Mouse (Mus musculus) CD4-positive naive resting alpha-beta T cell, adult 57 days (primary cell): ENCODE results near the gene Olfr541. TPM values are rescaled to one million over a fixed set of nuclear protein-coding genes. Genes with fewer than 3 reads are reported as not detected.

Experiments
- total RNA-seq: library from RNA; stranded (reverse); gene quantifications from one replicate; pipeline ENCODE4 v1.2.4, GENCODE M21; 2023

The Olfr541 gene
- not detected for total RNA-seq

DNA sequence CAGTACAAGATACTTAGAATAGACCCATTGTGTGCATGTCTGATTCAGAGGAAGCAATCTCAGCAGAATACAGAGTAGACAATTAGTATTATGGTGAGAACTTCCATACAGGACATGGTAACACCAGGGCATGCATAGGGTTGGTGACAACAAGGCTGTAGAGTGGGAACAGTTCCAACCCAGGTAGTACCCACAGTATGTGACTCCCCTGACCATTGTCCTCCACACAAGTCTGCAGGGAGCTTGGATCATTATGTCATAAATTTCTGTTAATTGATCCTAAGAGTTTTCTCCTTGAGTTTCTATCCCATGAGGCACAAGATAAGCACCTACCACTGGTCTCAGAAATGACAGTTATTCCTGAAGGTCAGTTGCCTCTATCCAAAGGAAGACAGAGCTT, at the start of gene Olfr541:
Gene Olfr541, plus strand, starts transcription at position 301 of the 400 bp plus-strand sequence.

DNA sequence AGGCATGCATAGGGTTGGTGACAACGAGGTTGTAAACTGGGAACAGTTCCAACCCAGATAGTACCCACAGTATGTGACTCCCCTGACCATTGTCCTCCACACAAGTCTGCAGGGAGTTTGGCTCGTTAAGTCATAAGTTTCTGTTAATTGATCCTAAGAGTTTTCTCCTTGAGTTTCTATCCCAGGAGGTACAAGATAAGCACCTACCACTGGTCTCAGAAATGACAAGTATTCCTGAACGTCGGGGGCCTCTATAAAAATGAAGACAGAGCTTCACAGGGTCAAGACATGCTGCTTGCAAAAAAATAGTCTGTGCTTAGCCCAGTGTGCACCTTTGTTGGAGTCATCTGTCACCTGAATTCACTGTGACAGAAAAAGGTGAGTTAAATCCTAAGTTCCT, 37.4 kb upstream of the Olfr541 start, which contains the start of gene Olfr539:
Gene Olfr539, plus strand, starts transcription at position 301 of the 400 bp plus-strand sequence.

DNA sequence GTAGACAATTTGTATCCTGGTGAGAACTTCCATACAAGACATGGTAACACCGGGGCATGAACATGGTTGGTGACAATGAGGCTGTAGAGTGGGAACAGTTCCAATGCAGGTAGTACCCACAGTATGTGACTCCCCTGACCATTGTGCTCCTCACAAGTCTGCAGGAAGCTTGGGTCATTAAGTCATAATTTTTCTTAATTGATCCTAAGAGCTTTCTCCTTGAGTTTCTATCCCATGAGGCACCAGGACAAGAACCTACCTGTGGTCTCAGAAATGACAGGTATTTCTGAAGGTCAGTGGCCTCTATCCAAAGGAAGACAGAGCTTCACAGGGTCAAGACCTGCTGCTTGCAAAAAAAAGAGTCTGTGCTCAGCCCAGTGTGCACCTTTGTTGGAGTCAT, 15.4 kb upstream of the Olfr541 start, which contains the start of gene Olfr45:
Gene Olfr45, plus strand, starts transcription at position 301 of the 400 bp plus-strand sequence.

Other genes starting within 250 kb of the Olfr541 start
- gene Olfr533, start 233.9 kb upstream of the Olfr541 start, total RNA-seq: not detected
- gene Olfr535, start 213.1 kb upstream of the Olfr541 start, total RNA-seq: not detected
- not detected for gene Olfr536, start 189.9 kb upstream of the Olfr541 start, total RNA-seq
- gene Olfr538, start 129.4 kb upstream of the Olfr541 start, total RNA-seq: not detected
- gene Olfr46, start 96.0 kb upstream of the Olfr541 start, total RNA-seq: not detected
- gene Olfr61, start 68.3 kb upstream of the Olfr541 start, total RNA-seq: not detected
- gene Olfr53, start 50.8 kb upstream of the Olfr541 start, total RNA-seq: not detected
- not detected for gene Olfr539, start 37.3 kb upstream of the Olfr541 start, total RNA-seq
- not detected for gene Olfr45, start 15.3 kb upstream of the Olfr541 start, total RNA-seq
- not detected for gene Cyp2e1, start 66.5 kb downstream of the Olfr541 start, total RNA-seq
- gene Syce1, start 90.6 kb downstream of the Olfr541 start, total RNA-seq: not detected
- gene Zfp941, start 124.9 kb downstream of the Olfr541 start, total RNA-seq: not detected
- not detected for gene Urah, start 137.8 kb downstream of the Olfr541 start, total RNA-seq
- gene Scgb1c1, start 148.3 kb downstream of the Olfr541 start, total RNA-seq: not detected
- gene Odf3, start 150.5 kb downstream of the Olfr541 start, total RNA-seq: not detected
- not detected for gene Gm45785, start 159.1 kb downstream of the Olfr541 start, total RNA-seq
- gene Ric8a, start 159.7 kb downstream of the Olfr541 start, total RNA-seq: 104 TPM
- gene Bet1l, start 160.3 kb downstream of the Olfr541 start, total RNA-seq: 28.0 TPM
- gene Psmd13, start 184.7 kb downstream of the Olfr541 start, total RNA-seq: 79.0 TPM
- gene Sirt3, start 185.0 kb downstream of the Olfr541 start, total RNA-seq: 7.8 TPM
- gene Cox8b, start 203.2 kb downstream of the Olfr541 start, total RNA-seq: not detected
- gene Nlrp6, start 223.6 kb downstream of the Olfr541 start, total RNA-seq: not detected
- 11.0 TPM for gene Pgghg, start 244.1 kb downstream of the Olfr541 start, total RNA-seq